Mouse (Mus musculus) lung, postnatal 0 days (tissue): ENCODE measurements around the gene Ostn.
A peak's percentile ranks its signal among the peaks of the same experiment; 100 is the strongest.

Source experiments
- CTCF ChIP-seq: IDR thresholded peaks from 2 replicates; pipeline ENCODE4 v1.5.1; 2016; ENCODE audit warnings: antibody characterized with exemption, mild to moderate bottlenecking
- EP300 ChIP-seq: IDR thresholded peaks from 2 replicates; pipeline ENCODE4 v1.6.1; 2016; ENCODE audit warnings: antibody characterized with exemption, mild to moderate bottlenecking, control low read depth

DNA sequence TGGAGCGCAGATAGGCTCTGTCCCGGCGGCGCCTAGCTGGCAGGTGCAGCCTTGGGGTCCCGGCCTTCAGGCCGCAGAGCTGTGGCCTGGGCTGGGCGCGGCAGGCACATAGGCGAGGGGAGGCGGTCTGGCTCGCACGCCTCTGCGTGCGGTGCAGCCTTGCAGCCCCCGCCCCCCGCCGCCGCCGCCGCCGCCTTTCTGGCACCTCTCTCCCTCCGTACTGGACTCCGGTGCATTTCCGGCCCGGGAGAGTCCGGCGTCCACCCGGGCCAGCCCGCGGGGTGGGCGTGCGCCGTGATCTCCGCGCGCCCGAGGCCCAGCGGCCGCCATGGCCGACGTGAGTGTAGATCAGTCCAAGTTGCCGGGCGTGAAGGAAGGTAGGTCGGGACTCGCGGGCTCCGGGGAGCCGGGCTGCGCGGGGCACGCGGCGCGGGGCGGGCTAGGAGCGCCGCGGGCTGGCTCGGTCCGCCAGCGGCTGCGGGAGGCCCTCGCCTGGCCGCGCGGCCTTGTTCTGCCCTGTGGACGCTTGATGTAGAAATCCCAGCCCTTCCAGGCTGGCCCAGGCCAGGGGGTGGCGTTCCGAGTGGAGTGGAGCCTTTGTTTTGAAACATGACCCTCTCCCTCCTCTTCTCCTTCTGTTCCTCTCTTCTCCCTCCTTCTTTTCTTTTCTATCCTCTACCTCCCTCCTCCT lies 81.6 kb downstream of the Ostn start, which contains the start of gene Ccdc50:
- peak; percentile 16; the same call in 1 of the 2 replicates for TF ChIP-seq CTCF
- no peak for TF ChIP-seq EP300
